Mouse (Mus musculus) frontal cortex, adult 2 months (tissue): ENCODE data around the gene Il11. TPM values are rescaled to one million over a fixed set of nuclear protein-coding genes. Genes with fewer than 3 reads are reported as not detected.

ENCODE experiments used
- DNase-seq, 2 experiments: peaks; one replicate each; pipeline ENCODE4 v3.0.0; 2022; ENCODE audit warnings: low spot score in 1 of 2; ENCODE audit errors: extremely low spot score in 1 of 2
- polyA plus RNA-seq: library from polyadenylated mRNA; depleted of rRNA; stranded (reverse); fragments of >200 nt; gene quantifications from 2 replicates; pipeline ENCODE4 v1.2.3, GENCODE M21; 2012; rRNA removed

The Il11 gene
- polyA plus RNA-seq, 1 experiment = 0.38 TPM

DNA sequence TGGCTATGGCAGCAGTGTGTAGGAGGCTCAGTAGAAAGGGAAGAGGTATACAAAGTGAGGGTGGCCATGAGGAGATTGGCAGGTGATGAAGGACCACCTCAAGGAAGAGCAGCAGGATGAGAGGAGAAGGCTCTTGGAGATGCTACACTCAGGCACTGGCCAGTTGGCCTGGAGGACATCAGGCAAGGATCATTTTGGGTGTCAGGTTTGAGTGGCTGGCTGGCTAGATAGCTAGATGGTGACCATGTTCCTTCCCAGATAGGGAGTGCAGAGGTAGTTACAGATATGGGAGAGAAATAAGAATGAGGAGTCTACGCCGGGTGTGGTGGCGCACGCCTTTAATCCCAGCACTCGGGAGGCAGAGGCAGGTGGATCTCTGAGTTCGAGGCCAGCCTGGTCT lies 37.8 kb downstream of the Il11 start:
- no peak for DNase-seq

DNA sequence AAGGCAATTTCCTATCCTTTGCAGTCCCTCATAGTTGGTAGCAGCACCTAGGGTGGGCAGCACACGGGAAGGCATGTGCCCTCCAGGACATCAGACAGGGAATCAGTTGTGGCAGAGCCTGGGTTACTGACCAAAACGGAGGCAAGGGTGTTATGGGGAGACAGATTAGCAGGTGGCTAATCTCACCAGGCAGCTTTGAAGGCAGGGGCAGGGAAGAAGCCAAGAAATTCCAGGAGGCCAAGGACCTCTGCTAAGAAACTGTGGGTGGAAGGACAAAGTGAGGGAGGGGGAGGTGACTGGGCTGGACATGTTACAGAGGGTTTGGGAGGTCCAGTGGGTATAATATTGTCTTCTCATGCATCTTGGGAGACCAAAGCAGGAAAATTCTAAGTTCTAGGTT lies 39.3 kb downstream of the Il11 start:
- no peak for DNase-seq

DNA sequence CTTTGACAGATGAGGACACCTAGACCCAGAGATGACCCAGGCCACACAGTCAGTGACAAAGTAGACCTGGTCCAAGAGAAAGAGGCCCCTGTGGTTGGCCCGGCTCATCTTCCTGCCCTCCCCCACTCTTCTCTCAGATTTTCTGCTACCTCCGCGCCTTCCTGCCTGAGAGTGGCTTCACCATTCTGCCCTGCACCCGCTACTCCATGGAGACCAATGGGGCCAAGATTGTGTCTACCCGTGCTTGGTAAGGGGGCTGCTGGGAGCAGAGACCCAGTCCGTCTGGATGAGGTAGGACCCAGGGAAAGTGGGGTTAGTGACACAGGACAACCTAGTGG lies 40.2 kb downstream of the Il11 start:
- no peak for DNase-seq

DNA sequence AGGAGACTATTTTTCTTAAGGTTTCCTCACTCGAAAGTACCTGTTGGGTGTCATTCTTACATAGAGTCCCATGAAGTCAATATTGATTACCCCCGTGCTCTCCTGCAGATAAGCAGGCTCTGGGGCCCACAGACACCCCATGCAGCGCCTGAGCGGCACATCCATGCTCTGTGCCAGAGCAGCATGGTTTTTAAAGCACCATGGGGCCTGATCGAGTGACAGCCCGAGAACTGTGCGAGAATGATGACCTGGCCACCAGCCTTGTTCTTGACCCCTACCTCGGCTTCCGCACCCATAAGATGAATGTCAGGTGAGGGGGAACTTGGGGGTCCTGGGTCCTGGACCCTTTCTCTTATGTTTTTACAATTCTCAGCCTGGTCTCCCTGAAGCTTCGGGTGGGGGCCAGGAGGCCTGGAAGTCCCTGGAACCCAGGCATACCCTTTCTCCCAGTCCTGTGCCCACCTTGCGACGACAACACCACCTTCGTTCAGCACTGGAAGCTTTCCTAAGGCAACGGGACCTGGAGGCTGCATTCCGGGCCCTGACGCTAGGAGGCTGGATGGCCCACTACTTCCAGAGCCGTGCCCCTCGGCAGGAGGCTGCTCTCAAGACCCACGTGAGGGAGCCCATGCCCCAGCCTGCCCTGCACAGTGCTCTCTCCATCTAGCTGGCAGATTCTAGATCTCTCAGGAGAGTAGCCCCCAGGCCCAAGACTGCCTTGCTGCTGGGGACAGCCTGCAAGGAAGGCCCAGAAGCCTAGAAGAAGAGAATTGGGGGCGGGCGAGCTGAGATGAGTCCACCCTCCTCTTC lies 40.8 kb downstream of the Il11 start:
- DNase-seq = no peak

DNA sequence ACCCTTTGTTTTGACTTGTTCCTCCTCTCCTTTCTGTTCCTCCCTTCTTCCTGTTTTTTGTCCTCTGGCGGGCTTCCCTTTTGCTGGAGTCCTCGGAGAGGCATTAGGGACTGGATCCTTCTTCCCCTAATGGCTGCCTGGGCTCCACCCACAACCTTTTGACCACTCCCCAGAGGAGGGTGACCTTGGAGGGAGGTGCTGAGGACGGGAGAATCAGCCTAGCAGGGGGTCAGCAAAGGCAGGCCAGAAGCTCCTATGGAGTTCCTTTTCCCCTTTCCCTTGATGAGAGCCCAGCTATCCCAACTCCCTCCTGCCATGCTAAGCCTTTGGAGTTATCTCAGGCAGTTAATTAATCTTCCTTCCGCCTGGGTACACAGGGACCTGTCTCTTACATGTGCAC lies 41.5 kb downstream of the Il11 start:
- DNase-seq = no peak

DNA sequence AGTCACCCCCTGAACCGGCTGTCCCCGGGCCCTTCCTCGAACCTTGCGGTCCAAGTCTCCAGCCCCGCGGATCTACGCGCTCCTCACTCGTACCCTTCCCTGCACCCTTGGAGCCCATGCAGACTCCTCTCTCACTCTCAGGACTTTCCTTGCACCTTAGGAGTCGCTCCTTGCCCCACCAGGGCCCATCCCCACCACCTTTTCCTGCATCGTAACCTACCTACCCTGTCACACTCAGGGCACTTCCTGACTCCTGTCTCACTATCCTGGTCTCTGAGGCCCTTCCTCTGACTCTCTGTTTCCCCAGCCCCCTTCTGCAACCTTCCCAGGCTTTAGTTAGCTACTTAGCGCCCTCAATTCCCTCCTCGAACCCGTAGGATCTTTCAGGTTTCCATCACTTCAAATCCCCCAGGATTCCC lies 42.3 kb downstream of the Il11 start:
- DNase-seq = peak in 1 of 2 experiments; percentile 26

DNA sequence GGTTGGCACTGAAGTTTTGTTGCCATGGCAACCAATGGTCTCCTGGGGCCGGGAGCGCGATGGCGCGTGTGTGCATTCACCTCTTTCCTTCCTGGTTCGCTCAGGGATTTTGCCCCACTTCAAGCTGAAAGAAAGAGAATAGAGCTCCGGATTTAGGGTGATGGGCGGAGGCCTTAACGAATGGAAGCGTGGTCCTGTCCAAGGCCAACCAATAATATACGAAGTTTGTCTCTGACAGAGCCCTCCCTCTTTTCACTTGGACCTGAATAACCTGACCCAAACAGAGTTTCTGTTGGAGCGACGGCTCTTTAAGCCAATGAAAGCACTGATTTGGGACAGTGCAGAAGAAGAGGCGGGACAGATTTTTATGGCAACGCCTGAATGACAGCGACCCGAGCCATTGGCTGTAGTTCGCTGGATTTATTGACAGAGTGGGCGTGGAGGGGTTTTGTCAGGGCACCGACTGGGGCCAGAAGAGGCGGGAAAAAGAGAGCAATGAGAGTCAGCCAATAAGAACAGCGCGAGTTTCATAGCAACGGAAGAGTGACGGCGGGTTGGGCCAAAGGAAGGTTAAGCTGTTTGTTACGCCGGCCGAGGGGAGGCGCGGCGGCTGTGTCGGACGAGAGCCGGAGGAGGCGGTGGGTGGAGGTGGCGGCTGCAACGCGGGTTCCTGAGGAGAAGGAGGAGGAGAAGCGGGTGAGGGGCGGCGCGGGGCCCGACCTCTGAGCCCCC lies 42.9 kb downstream of the Il11 start, which contains the start of gene Kmt5c:
Kmt5c (plus strand) TSS at position 572 of the 732 bp plus-strand sequence.
- DNase-seq = peak; percentile 100

DNA sequence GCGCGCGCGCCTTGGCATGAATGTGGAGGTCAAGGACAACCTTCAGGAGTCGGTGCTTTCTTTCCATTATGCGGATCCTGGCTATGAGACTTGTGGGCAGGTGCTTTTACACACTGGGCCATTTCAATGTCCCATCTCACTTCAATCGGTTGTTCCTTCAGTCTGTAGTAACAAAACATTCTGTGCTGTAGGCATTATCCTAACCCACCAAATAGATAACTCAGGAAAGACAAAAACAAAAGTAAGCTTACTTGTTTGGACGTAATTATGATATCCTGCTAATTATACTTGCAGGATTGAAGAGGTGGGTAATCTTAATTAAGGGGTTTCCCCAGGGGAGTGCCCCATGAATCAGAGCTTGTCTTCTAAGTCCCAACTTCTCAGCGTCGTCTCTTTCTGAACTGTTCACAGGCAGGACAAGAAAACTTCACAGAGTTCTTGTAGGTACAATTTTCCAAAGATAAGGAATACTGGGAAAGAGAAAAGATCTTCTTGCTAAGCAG lies 43.6 kb downstream of the Il11 start:
- no peak for DNase-seq

DNA sequence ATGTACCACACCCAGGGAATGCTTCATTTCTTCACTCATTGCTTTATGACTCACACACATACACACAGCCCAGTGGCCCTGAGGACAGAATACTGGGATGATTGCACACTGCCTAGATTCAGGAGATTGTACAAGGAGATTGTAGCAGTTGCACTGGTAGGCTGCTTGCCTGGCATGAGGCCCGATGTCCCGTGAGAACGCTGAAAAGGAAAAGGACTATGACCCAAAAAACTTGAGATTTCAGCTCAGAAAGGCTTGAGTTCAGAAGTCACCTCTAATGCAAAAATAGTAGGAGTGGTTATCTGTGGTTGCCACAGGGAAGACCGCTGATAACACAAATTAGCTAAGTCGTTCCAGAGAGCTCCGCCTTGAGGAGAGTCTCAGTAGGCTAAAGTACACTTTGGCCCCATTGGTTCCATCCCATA lies 49.7 kb downstream of the Il11 start:
- no peak for DNase-seq

DNA sequence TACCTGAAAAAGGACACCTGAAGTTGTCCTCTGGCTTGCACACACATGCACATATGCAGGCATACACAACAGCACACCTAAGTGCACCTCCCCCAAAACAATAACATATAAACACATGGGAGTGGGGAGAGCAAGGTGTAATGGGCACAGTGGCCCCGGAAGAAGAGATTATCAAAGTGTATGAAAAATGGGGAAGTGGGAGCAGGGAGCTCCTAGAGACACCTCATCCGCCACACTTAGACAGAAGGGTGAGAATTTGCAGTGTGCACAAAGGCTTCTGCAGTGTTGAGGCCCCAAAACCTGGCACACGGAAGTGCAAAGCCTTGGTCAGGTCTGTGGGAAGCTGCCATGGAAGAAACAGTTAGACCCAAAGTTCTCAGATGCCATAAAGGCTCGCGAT lies 51.6 kb downstream of the Il11 start:
- no peak for DNase-seq

DNA sequence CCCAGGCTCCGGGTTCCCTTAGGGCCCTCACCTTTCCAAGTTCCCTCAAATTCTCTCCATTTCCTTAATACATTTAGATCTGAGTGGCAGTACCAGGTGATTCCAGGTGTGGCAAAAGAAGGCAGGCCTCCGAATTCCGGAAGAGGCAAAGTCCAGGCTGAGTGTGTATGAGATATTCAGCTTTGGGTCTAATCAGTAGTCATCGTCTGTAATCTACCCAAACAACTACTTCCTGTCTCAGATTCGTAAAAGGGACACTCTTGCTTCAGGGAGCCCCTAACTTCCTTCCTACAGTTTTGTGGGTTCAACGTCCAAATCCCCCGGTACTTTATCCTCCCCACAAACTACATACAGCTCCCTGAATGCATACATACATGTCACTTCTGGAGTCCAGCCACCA lies 57.5 kb downstream of the Il11 start, which contains the start of gene Tmem150b:
Tmem150b (minus strand) TSS at position 81 of the 400 bp plus-strand sequence.
- no peak for DNase-seq

DNA sequence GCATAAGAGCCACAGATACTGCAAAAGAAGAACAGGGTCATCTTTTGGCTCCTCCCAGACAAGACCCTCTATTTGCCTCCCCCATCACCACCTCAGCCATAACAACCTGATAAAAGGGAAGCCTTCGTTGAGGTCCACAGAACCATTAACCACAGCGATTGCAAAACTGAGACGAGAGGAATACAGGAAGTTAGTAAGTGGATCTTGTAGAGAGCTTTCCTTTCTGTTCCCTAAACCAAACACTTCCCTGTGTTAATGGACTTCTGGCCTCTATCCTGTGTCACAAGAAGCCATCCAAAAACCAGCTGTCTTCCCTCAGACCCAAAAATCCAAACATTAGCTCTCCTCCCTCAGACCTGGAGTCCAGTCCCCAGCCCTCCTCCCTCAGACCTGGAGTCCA lies 58.3 kb downstream of the Il11 start:
- no peak for DNase-seq

DNA sequence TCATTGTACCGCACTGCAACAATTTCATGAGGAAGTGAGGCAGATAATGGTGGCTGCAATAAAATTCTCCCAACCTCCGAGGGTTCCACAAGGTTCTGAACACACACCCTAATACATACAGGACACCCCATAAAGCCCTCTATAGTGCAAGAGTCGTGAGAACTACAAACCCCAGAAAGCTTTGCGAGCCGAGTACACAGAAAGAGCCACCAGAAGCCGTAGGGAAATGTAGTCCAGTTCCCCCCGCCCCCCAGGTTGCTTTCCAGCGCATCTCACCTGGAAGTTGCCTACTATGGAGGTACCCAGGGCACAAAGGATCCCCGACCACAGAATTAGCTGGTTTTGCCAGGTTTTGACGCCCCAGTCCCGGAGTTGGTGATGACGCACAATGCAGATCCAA lies 59.2 kb downstream of the Il11 start:
- peak; percentile 32 to 66 for DNase-seq

Other genes starting within 250 kb of the Il11 start
- 185 and 235 TPM in 2 replicates for gene Syt5, start 235.3 kb downstream of the Il11 start, polyA plus RNA-seq
- 1.00 and 1.1 TPM in 2 replicates for gene Ptprh, start 178.8 kb downstream of the Il11 start, polyA plus RNA-seq
- 37.9 and 45.7 TPM in 2 replicates for gene Tmem86b, start 151.4 kb downstream of the Il11 start, polyA plus RNA-seq
- gene Ppp6r1, start 123.8 kb downstream of the Il11 start, polyA plus RNA-seq = 128 and 129 TPM in 2 replicates
- 98.4 and 107 TPM in 2 replicates for gene Hspbp1, start 97.8 kb downstream of the Il11 start, polyA plus RNA-seq
- gene Brsk1, start 92.3 kb downstream of the Il11 start, polyA plus RNA-seq = 244 and 251 TPM in 2 replicates
- gene Tmem150b, start 57.6 kb downstream of the Il11 start, polyA plus RNA-seq = 0.13 and 0.14 TPM in 2 replicates
- gene Kmt5c, start 42.7 kb downstream of the Il11 start, polyA plus RNA-seq = 74.3 and 83.4 TPM in 2 replicates
- gene Cox6b2, start 29.8 kb downstream of the Il11 start, polyA plus RNA-seq = 16.1 and 19.8 TPM in 2 replicates
- gene Fam71e2, start 11.6 kb downstream of the Il11 start, polyA plus RNA-seq = 0.02 TPM in 1 of 2 replicates, not detected in the other
- not detected in 2 replicates for gene Tmem190, start 78 bp upstream of the Il11 start, polyA plus RNA-seq
- 4.3 and 5.1 TPM in 2 replicates for gene Tmem238, start 6.8 kb upstream of the Il11 start, polyA plus RNA-seq
- gene Rpl28, start 10.0 kb upstream of the Il11 start, polyA plus RNA-seq = 306 and 348 TPM in 2 replicates
- gene Ube2s, start 29.7 kb upstream of the Il11 start, polyA plus RNA-seq = 146 and 177 TPM in 2 replicates
- gene Shisa7, start 61.8 kb upstream of the Il11 start, polyA plus RNA-seq = 149 and 155 TPM in 2 replicates
- gene Isoc2b, start 87.4 kb upstream of the Il11 start, polyA plus RNA-seq = 10.6 and 13.8 TPM in 2 replicates
- 10.7 and 12.0 TPM in 2 replicates for gene Isoc2a, start 94.3 kb upstream of the Il11 start, polyA plus RNA-seq
- gene Gm36210, start 123.7 kb upstream of the Il11 start, polyA plus RNA-seq = 0.44 and 0.53 TPM in 2 replicates
- gene Zfp628, start 132.4 kb upstream of the Il11 start, polyA plus RNA-seq = 9.6 and 10.8 TPM in 2 replicates
- 99.2 and 108 TPM in 2 replicates for gene Nat14, start 139.2 kb upstream of the Il11 start, polyA plus RNA-seq
- gene Ssc5d, start 142.9 kb upstream of the Il11 start, polyA plus RNA-seq = 11.1 and 12.5 TPM in 2 replicates
- 0.22 and 0.27 TPM in 2 replicates for gene Sbk2, start 181.5 kb upstream of the Il11 start, polyA plus RNA-seq
- gene Sbk3, start 188.3 kb upstream of the Il11 start, polyA plus RNA-seq = 2.2 and 2.5 TPM in 2 replicates
- gene Zfp579, start 213.3 kb upstream of the Il11 start, polyA plus RNA-seq = 49.7 and 60.9 TPM in 2 replicates
- 11.7 and 13.5 TPM in 2 replicates for gene Zfp524, start 231.6 kb upstream of the Il11 start, polyA plus RNA-seq
- gene Fiz1, start 231.8 kb upstream of the Il11 start, polyA plus RNA-seq = 22.7 TPM in 2 replicates
- not detected in 2 replicates for gene Gm44973, start 232.6 kb upstream of the Il11 start, polyA plus RNA-seq
- gene Zfp865, start 237.5 kb upstream of the Il11 start, polyA plus RNA-seq = 33.1 and 35.5 TPM in 2 replicates
- 80.6 and 81.7 TPM in 2 replicates for gene Ccdc106, start 237.7 kb upstream of the Il11 start, polyA plus RNA-seq